Mouse (Mus musculus): ENCODE measurements around the gene Rplp1. TPM values are rescaled to one million over a fixed set of nuclear protein-coding genes. Genes with fewer than 3 reads are reported as not detected.
A peak's percentile ranks its signal among the peaks of the same experiment; 100 is the strongest.

Rplp1 gene
- total RNA-seq (2012; rRNA removed) (13,843 and 15,045 TPM in 2 replicates), polyA plus RNA-seq (2012; ENCODE audit: insufficient read depth in 1 of 2, insufficient read length in 2 of 2, low read depth in 1 of 2, low replicate concordance in 2 of 2, missing spikeins in 1 of 2) (1,000 to 10,000 TPM in 1 of 2 experiments, not detected in 1; 9,058 TPM)

- Histone ChIP-seq H3K4me1 (ENCODE audit: control insufficient read depth in 1 of 2, insufficient read depth in 2 of 2, low read length in 2 of 2) (peaks cover 16 to 39% of the 10 kb centered on the region in 2 experiments), H3K9ac (ENCODE audit: control insufficient read depth, low read depth, low read length, poor library complexity, severe bottlenecking) (peak within 1 kb of the TSS; percentile 97), H3K27me3 (ENCODE audit: control insufficient read depth in 1 of 2, insufficient read depth in 2 of 2, low read length in 2 of 2) (no peaks in the 10 kb centered on the region), H3K36me3 (ENCODE audit: control insufficient read depth in 1 of 2, insufficient read depth in 2 of 2, low read length in 2 of 2) (peaks cover 8 to 46% of the 10 kb centered on the region in 2 experiments), H3K4me3 (ENCODE audit: control insufficient read depth in 1 of 2, insufficient read depth in 1 of 2, low read depth in 2 of 2, low read length in 2 of 2) (peak within 1 kb of the TSS; percentile 74 to 97), H3K9me3 (replicated peaks; ENCODE audit: insufficient read depth, low read length) (no peaks in the 10 kb centered on the region), H3K27ac (ENCODE audit: control insufficient read depth, low read depth, low read length) (peak within 1 kb of the TSS; percentile 97), H3K79me2 (ENCODE audit: control insufficient read depth, insufficient read depth, low read length, poor library complexity) (peaks cover 21% of the 10 kb centered on the region)
- DNase-seq (ENCODE audit: low read depth, low spot score) = peak; percentile 98
- TF ChIP-seq MAZ (IDR thresholded peaks at IDR 0.05; ENCODE audit: low read depth, low read length) (no peak), POLR2AphosphoS5 (IDR thresholded peaks at IDR 0.05; ENCODE audit: borderline replicate concordance, low read depth, low read length) (peak; percentile 97), MAFK (IDR thresholded peaks at IDR 0.05; ENCODE audit: borderline replicate concordance, low read depth, low read length) (no peak), RAD21 (IDR thresholded peaks at IDR 0.05; ENCODE audit: low read depth, low read length) (no peak), ETS1 (IDR thresholded peaks at IDR 0.05; ENCODE audit: low read depth, low read length) (peak; percentile 65; the same call in 1 of the 2 replicates), TBP (IDR thresholded peaks at IDR 0.05; ENCODE audit: low read depth, low read length) (peak; percentile 97), MEF2A (IDR thresholded peaks at IDR 0.05; ENCODE audit: extremely low read depth, insufficient replicate concordance, low read depth, low read length, poor library complexity, severe bottlenecking) (no peak), POLR2A (IDR thresholded peaks at IDR 0.05; ENCODE audit: control insufficient read depth in 1 of 2, insufficient read depth in 1 of 2, low read depth in 1 of 2, low read length in 2 of 2, poor library complexity in 1 of 2) (peak; percentile 94 to 98), MYC (IDR thresholded peaks at IDR 0.05; ENCODE audit: low read depth, low read length) (peak; percentile 89), TAL1 (IDR thresholded peaks at IDR 0.05; ENCODE audit: low read length) (peak; percentile 28), USF1 (IDR thresholded peaks at IDR 0.05; ENCODE audit: low read depth, low read length) (peak; percentile 93), MAX (IDR thresholded peaks at IDR 0.05; ENCODE audit: low read length) (peak; percentile 92), CHD1 (IDR thresholded peaks at IDR 0.05; ENCODE audit: low read depth, low read length) (no peak), USF2 (IDR thresholded peaks at IDR 0.05; ENCODE audit: borderline replicate concordance in 1 of 2, insufficient read depth in 1 of 2, low read depth in 1 of 2, low read length in 2 of 2) (peak in 1 of 2 experiments; percentile 69; a peak in 2 of 4 replicates), CHD2 (IDR thresholded peaks at IDR 0.05; ENCODE audit: low read length) (no peak), SIN3A (IDR thresholded peaks at IDR 0.05; ENCODE audit: low read length) (peak; percentile 88), E2F4 (IDR thresholded peaks at IDR 0.05; ENCODE audit: borderline replicate concordance, low read depth, low read length) (no peak), NRF1 (IDR thresholded peaks at IDR 0.05; ENCODE audit: insufficient read depth, low read depth, low read length, poor library complexity, severe bottlenecking) (peak; percentile 68), MYB (IDR thresholded peaks at IDR 0.05; ENCODE audit: low read depth, low read length) (no peak), POLR2AphosphoS2 (IDR thresholded peaks at IDR 0.05; ENCODE audit: low read length) (peak; percentile 94), TCF12 (IDR thresholded peaks at IDR 0.05; ENCODE audit: low read depth, low read length) (peak; percentile 62), RCOR1 (IDR thresholded peaks at IDR 0.05; ENCODE audit: low read depth, low read length) (peak; percentile 46), SMC3 (IDR thresholded peaks at IDR 0.05; ENCODE audit: low read depth, low read length) (no peak), GABPA (IDR thresholded peaks at IDR 0.05; ENCODE audit: low read depth, low read length) (no peak), ELF1 (IDR thresholded peaks at IDR 0.05; ENCODE audit: low read depth, low read length) (peak; percentile 90), GATA1 (IDR thresholded peaks at IDR 0.05; ENCODE audit: low read depth, low read length) (peak; percentile 56; the same call in 1 of the 2 replicates), KAT2A (conservative IDR thresholded peaks at IDR 0.05; ENCODE audit: low read depth, low read length) (peak; percentile 74), JUND (IDR thresholded peaks at IDR 0.05; ENCODE audit: low read depth, low read length) (no peak), UBTF (IDR thresholded peaks at IDR 0.05; ENCODE audit: borderline replicate concordance, insufficient read depth, low read depth, low read length) (no peak), MXI1 (IDR thresholded peaks at IDR 0.05; ENCODE audit: low read depth, low read length) (peak; percentile 93), ZC3H11A (IDR thresholded peaks at IDR 0.05; ENCODE audit: low read depth, low read length) (no peak), ZMIZ1 (IDR thresholded peaks at IDR 0.05; ENCODE audit: low read depth, low read length) (peak; percentile 98), CTCF (IDR thresholded peaks at IDR 0.05 in 2 of 3, conservative IDR thresholded peaks at IDR 0.05 in 1 of 3; ENCODE audit: control insufficient read depth in 1 of 3, insufficient read depth in 1 of 3, low read depth in 2 of 3, low read length in 3 of 3, poor library complexity in 1 of 3, severe bottlenecking in 1 of 3) (no peak), HCFC1 (IDR thresholded peaks at IDR 0.05; ENCODE audit: low read depth, low read length) (peak; percentile 88), NELFE (IDR thresholded peaks at IDR 0.05; ENCODE audit: low read depth, low read length) (peak; percentile 98), ZKSCAN1 (IDR thresholded peaks at IDR 0.05; ENCODE audit: low read depth, low read length) (no peak)
These were observed at the start of gene Rplp1 for GRCm38 (mm10) chr9:61914203-61914916. Gene Rplp1, minus strand, starts transcription at chr9:61914542.
